Mouse (Mus musculus) effector memory CD4-positive, alpha-beta T cell, adult 7 months (primary cell): ENCODE data around the gene Ddx28. TPM values are rescaled to one million over a fixed set of nuclear protein-coding genes. Genes with fewer than 3 reads are reported as not detected.

Experiments
- polyA plus RNA-seq: library from polyadenylated mRNA; unstranded; fragments of 100-300 nt; shearing (Covaris generic); gene quantifications from one replicate; pipeline ENCODE4 v1.2.1, GENCODE M21; 2017

Gene Ddx28
- polyA plus RNA-seq: 7.5 TPM

GRCm38 (mm10) chr8:106011643-106011986 is at the start of gene Ddx28:
Ddx28 (minus strand) TSS chr8:106011882.

GRCm38 (mm10) chr8:106058731-106059612 is 47.3 kb upstream of the Ddx28 start, which contains the start of gene Nfatc3:
Nfatc3 (plus strand) TSS chr8:106058840.

GRCm38 (mm10) chr8:106005875-106006274 is 5.8 kb downstream of the Ddx28 start, which contains the start of gene Dpep2nb:
Dpep2nb (minus strand) TSS chr8:106005975.

GRCm38 (mm10) chr8:105990856-105991387 is 20.8 kb downstream of the Ddx28 start, which contains the start of gene Dus2:
Dus2 (plus strand) TSS chr8:105991337.

GRCm38 (mm10) chr8:105979325-105979724 is 32.4 kb downstream of the Ddx28 start, which contains the start of gene Dpep3:
Dpep3 (minus strand) TSS chr8:105979429.

GRCm38 (mm10) chr8:105965905-105966341 is 45.8 kb downstream of the Ddx28 start, which contains the start of gene Slc12a4:
Slc12a4 (minus strand) TSS chr8:105966097.

Other genes starting within 250 kb of the Ddx28 start
- gene Ranbp10, start 184.5 kb downstream of the Ddx28 start, polyA plus RNA-seq: 63.2 TPM
- gene Tsnaxip1, start 184.2 kb downstream of the Ddx28 start, polyA plus RNA-seq: not detected
- 18.8 TPM for gene Cenpt, start 158.6 kb downstream of the Ddx28 start, polyA plus RNA-seq
- 15.4 TPM for gene Thap11, start 156.8 kb downstream of the Ddx28 start, polyA plus RNA-seq
- gene Nutf2, start 151.3 kb downstream of the Ddx28 start, polyA plus RNA-seq: 11.2 TPM
- gene Edc4, start 131.0 kb downstream of the Ddx28 start, polyA plus RNA-seq: 77.2 TPM
- 1.1 TPM for gene Nrn1l, start 118.3 kb downstream of the Ddx28 start, polyA plus RNA-seq
- 18.5 TPM for gene Pskh1, start 111.4 kb downstream of the Ddx28 start, polyA plus RNA-seq
- gene Ctrl, start 78.0 kb downstream of the Ddx28 start, polyA plus RNA-seq: 0.59 TPM
- 256 TPM for gene Psmb10, start 73.4 kb downstream of the Ddx28 start, polyA plus RNA-seq
- not detected for gene Lcat, start 68.5 kb downstream of the Ddx28 start, polyA plus RNA-seq
- gene Slc12a4, start 45.8 kb downstream of the Ddx28 start, polyA plus RNA-seq: 13.7 TPM
- gene Dpep3, start 32.5 kb downstream of the Ddx28 start, polyA plus RNA-seq: 0.22 TPM
- 40.4 TPM for gene Dus2, start 20.5 kb downstream of the Ddx28 start, polyA plus RNA-seq
- gene Dpep2nb, start 5.9 kb downstream of the Ddx28 start, polyA plus RNA-seq: 0.74 TPM
- 187 TPM for gene Nfatc3, start 47.0 kb upstream of the Ddx28 start, polyA plus RNA-seq
- gene Esrp2, start 125.1 kb upstream of the Ddx28 start, polyA plus RNA-seq: 1.1 TPM
- 4.3 TPM for gene Pla2g15, start 138.5 kb upstream of the Ddx28 start, polyA plus RNA-seq
- 30.3 TPM for gene Slc7a6, start 157.0 kb upstream of the Ddx28 start, polyA plus RNA-seq
- gene Slc7a6os, start 199.1 kb upstream of the Ddx28 start, polyA plus RNA-seq: 70.7 TPM
- gene Prmt7, start 199.1 kb upstream of the Ddx28 start, polyA plus RNA-seq: 30.2 TPM